ENCODE assay signal across 7 mouse cellular contexts in the genomic region with DNA sequence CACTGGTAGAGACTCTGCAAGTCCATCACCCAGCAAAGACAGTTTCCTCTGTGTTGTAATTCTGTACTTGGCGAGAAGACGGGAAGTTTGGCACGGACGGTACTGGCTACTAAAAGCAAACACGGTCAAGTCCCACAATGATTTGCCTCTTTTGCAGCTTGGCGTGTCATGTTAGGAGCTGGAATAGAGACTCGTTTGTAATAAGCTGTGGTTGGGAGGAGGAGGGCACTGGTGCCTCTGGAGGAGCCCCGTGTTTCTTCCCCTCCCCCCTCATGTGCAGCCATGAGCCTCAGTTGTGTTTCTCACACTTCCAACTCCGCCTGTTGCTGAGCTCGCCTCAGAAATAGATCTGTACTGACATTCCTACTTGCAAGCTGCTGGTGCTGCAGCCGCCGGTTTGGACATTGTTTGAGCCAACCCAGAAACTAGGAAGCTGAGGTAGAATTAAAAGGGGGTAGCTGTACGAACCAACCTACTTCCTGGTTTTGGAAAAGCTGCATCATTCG.
A peak's percentile ranks its signal among the peaks of the same experiment; 100 is the strongest.
DNase-seq lines count a peak whose midpoint lies in the region; ATAC-seq and TF ChIP-seq lines count a peak whose summit lies in the region.

No protein-coding gene starts in this region.

- 41% methylated on average over 14 of the region's 14 CpGs for WGBS in liver, postnatal 0 days (ENCODE audit: insufficient replicate concordance)
- WGBS in intestine, postnatal 0 days, result 58% methylated on average over 14 of the region's 14 CpGs

- H3K4me2 ChIP-seq in liver, postnatal 0 days (ENCODE audit: low read depth, low read length), result peak overlapping the region; percentile 26; the same call in 1 of the 2 replicates
- H3K4me2 ChIP-seq in intestine, postnatal 0 days (replicated peaks; ENCODE audit: low read depth), result no peak overlapping the region; the same call in 1 of the 2 replicates

- peak; percentile 15 for DNase-seq in ovary, postnatal 14 days (ENCODE audit: low spot score)
- no peak for DNase-seq in ovary, postnatal 10 days (ENCODE audit: low spot score)
- peak; percentile 32 to 38 for DNase-seq in frontal cortex, postnatal 25 days (ENCODE audit: low spot score in 2 of 2)
- DNase-seq in heart, postnatal 4 days, result peak; percentile 26
- no peak for DNase-seq in liver, postnatal 0 days
- DNase-seq in thymus, postnatal 14 days, result peak; percentile 14

- no peaks in the 10 kb centered on the region for H3K4me1 ChIP-seq in liver, postnatal 0 days (ENCODE audit: insufficient read depth)
- no peaks in the 10 kb centered on the region for H3K4me1 ChIP-seq in intestine, postnatal 0 days (replicated peaks; ENCODE audit: control insufficient read depth, insufficient read depth, low read length)

- no peak overlapping the region for H3K9ac ChIP-seq in liver, postnatal 0 days (replicated peaks)
- no peak overlapping the region for H3K9ac ChIP-seq in intestine, postnatal 0 days (ENCODE audit: low read depth, low read length)

- no peaks in the 10 kb centered on the region for H3K36me3 ChIP-seq in liver, postnatal 0 days (replicated peaks; ENCODE audit: insufficient read depth, low read length)
- H3K36me3 ChIP-seq in intestine, postnatal 0 days (ENCODE audit: control insufficient read depth, insufficient read depth), result no peaks in the 10 kb centered on the region

- no peak for TF ChIP-seq EP300 in liver, postnatal 0 days (IDR thresholded peaks at IDR 0.05; ENCODE audit: low read depth)

- no peak overlapping the region for H3K4me3 ChIP-seq in liver, postnatal 0 days (ENCODE audit: low read depth, low read length)
- H3K4me3 ChIP-seq in intestine, postnatal 0 days (ENCODE audit: low read depth, low read length), result no peak overlapping the region

- no peaks in the 10 kb centered on the region for H3K9me3 ChIP-seq in liver, postnatal 0 days (ENCODE audit: low read length)
- H3K9me3 ChIP-seq in intestine, postnatal 0 days (ENCODE audit: control insufficient read depth), result no peaks in the 10 kb centered on the region

- H3K27ac ChIP-seq in liver, postnatal 0 days (ENCODE audit: low read depth), result no peak overlapping the region
- no peak overlapping the region for H3K27ac ChIP-seq in intestine, postnatal 0 days (ENCODE audit: low read depth, low read length)

- TF ChIP-seq CTCF in liver, postnatal 0 days (IDR thresholded peaks at IDR 0.05; ENCODE audit: low read depth), result no peak
- TF ChIP-seq CTCF in intestine, postnatal 0 days (IDR thresholded peaks at IDR 0.05; ENCODE audit: low read depth), result no peak

- H3K27me3 ChIP-seq in liver, postnatal 0 days (ENCODE audit: insufficient read depth, low read length), result no peaks in the 10 kb centered on the region
- no peaks in the 10 kb centered on the region for H3K27me3 ChIP-seq in intestine, postnatal 0 days (replicated peaks; ENCODE audit: control insufficient read depth, insufficient read depth, low read length)

- no peak for ATAC-seq in liver, postnatal 0 days
- ATAC-seq in intestine, postnatal 0 days, result no peak

Comparison
In these comparisons a context has a peak if more than half of its experiments do, and no peak if none do; other contexts are left out.
1. DNase-seq: peak in ovary, postnatal 14 days (single experiment), frontal cortex, postnatal 25 days (2 of 2), heart, postnatal 4 days (single experiment) and thymus, postnatal 14 days (single experiment); none in ovary, postnatal 10 days (single experiment) and liver, postnatal 0 days (single experiment).